Mouse (Mus musculus) neural tube, embryonic 11.5 days (tissue): ENCODE measurements around the gene Ankrd13a. TPM values are rescaled to one million over a fixed set of nuclear protein-coding genes. Genes with fewer than 3 reads are reported as not detected.

Source experiments
- ATAC-seq: fragments of 200-750 bp; cut with Nextera tagmentation; 2 replicates; pipeline ENCODE4 v1.8.0; 2017; ENCODE audit warnings: moderate number of reproducible peaks, mild to moderate bottlenecking, moderate TSS enrichment, moderate library complexity; ENCODE audit not compliant: insufficient read depth, low FRiP score, low TSS enrichment
- DNase-seq: peaks from one replicate; pipeline ENCODE4 v3.0.0-alpha.2; 2015; ENCODE audit warnings: low spot score
- H3K27ac ChIP-seq: fragments of 300-500 bp; sonication (generic); 2 replicates; pipeline ENCODE4 v1.5.1; 2014; ENCODE audit warnings: low read depth, mild to moderate bottlenecking, low read length
- H3K27me3 ChIP-seq: fragments of 300-500 bp; sonication (generic); 2 replicates; pipeline ENCODE4 v1.6.1; 2014; ENCODE audit warnings: mild to moderate bottlenecking, low read length, mixed read lengths; ENCODE audit not compliant: control insufficient read depth, insufficient read depth
- H3K36me3 ChIP-seq: fragments of 300-500 bp; sonication (generic); 2 replicates; pipeline ENCODE4 v1.6.1; 2014; ENCODE audit warnings: mild to moderate bottlenecking, low read length, moderate library complexity, mixed read lengths; ENCODE audit not compliant: control insufficient read depth, insufficient read depth
- H3K4me1 ChIP-seq: fragments of 300-500 bp; sonication (generic); 2 replicates; pipeline ENCODE4 v1.6.1; 2014; ENCODE audit warnings: low read length, mixed read lengths; ENCODE audit not compliant: control insufficient read depth, insufficient read depth
- H3K4me2 ChIP-seq: fragments of 300-500 bp; sonication (generic); 2 replicates; pipeline ENCODE4 v1.6.1; 2014; ENCODE audit warnings: low read depth, mild to moderate bottlenecking, moderate library complexity
- H3K4me3 ChIP-seq: fragments of 300-500 bp; sonication (generic); 2 replicates; pipeline ENCODE4 v1.5.1; 2014; ENCODE audit warnings: low read depth, low read length
- H3K9ac ChIP-seq: fragments of 300-500 bp; sonication (generic); 2 replicates; pipeline ENCODE4 v1.6.1; 2014; ENCODE audit warnings: mild to moderate bottlenecking, low read length
- H3K9me3 ChIP-seq: fragments of 300-500 bp; sonication (generic); 2 replicates; pipeline ENCODE4 v1.6.1; 2016; ENCODE audit warnings: low read length; ENCODE audit not compliant: control insufficient read depth
- WGBS: fragments of 180-500 bp; shearing (Covaris S2); extraction: QIAGEN DNeasy Blood & Tissue Kit; methylation state at CpG from one replicate; pipeline ENCODE4 v1.1.7; 2014; 5-methylcytosine and 5-hydroxymethylcytosine counted together
- polyA plus RNA-seq: library from polyadenylated mRNA; unstranded; fragments of >200 nt; fragmentation: Nextera tagmentation; extraction: Ambion mirVana; gene quantifications from 2 replicates; pipeline ENCODE4 v1.2.1, GENCODE M21; 2014

The Ankrd13a gene
- polyA plus RNA-seq, 1 experiment from 2014 or later = 88.6 TPM

- 84% methylated on average over 8 of the region's 8 CpGs for WGBS
- H3K4me1 ChIP-seq = peaks cover 12% of the 10 kb centered on the region
- H3K27me3 ChIP-seq = no peaks in the 10 kb centered on the region
- H3K4me2 ChIP-seq = no peak overlapping the region
- H3K27ac ChIP-seq = no peak overlapping the region
- H3K4me3 ChIP-seq = no peak overlapping the region
- DNase-seq (no peak), ATAC-seq (no peak)
- no peaks in the 10 kb centered on the region for H3K9me3 ChIP-seq
- no peak overlapping the region for H3K9ac ChIP-seq
- H3K36me3 ChIP-seq = no peaks in the 10 kb centered on the region
Observed at GRCm38 (mm10) chr5:114797253-114797652, 22.8 kb downstream of the Ankrd13a start.

GRCm38 (mm10) chr5:114799848-114800247, 25.4 kb downstream of the Ankrd13a start:
- ATAC-seq = no peak
- peaks cover 14% of the 10 kb centered on the region for H3K36me3 ChIP-seq

GRCm38 (mm10) chr5:114801049-114801448, 26.6 kb downstream of the Ankrd13a start:
- no peak for ATAC-seq
- DNase-seq = peak; percentile 42
- Histone ChIP-seq H3K27me3 (no peaks in the 10 kb centered on the region), H3K4me3 (no peak overlapping the region), H3K27ac (no peak overlapping the region), H3K36me3 (peaks cover 16% of the 10 kb centered on the region), H3K9ac (no peak overlapping the region), H3K4me2 (no peak overlapping the region), H3K4me1 (peaks cover 4% of the 10 kb centered on the region), H3K9me3 (no peaks in the 10 kb centered on the region)
- 9% methylated on average over 8 of the region's 8 CpGs for WGBS

More at GRCm38 (mm10) chr5:114799848-114800247, 25.4 kb downstream of the Ankrd13a start:
- Histone ChIP-seq H3K4me2 (no peak overlapping the region), H3K9me3 (no peaks in the 10 kb centered on the region), H3K9ac (no peak overlapping the region), H3K27me3 (no peaks in the 10 kb centered on the region), H3K27ac (no peak overlapping the region), H3K4me1 (peaks cover 10% of the 10 kb centered on the region), H3K4me3 (no peak overlapping the region)
- no peak for DNase-seq
- 90% methylated on average over 11 of the region's 11 CpGs for WGBS

GRCm38 (mm10) chr5:114801841-114802240, 27.4 kb downstream of the Ankrd13a start:
- H3K27ac ChIP-seq = no peak overlapping the region
- peaks cover 16% of the 10 kb centered on the region for H3K36me3 ChIP-seq
- WGBS = 87% methylated on average over 6 of the region's 6 CpGs

GRCm38 (mm10) chr5:114803231-114803630, 28.8 kb downstream of the Ankrd13a start:
- no peak for ATAC-seq
- 94% methylated on average over 13 of the region's 13 CpGs for WGBS
- H3K36me3 ChIP-seq = peaks cover 17% of the 10 kb centered on the region

More at GRCm38 (mm10) chr5:114801841-114802240, 27.4 kb downstream of the Ankrd13a start:
- Histone ChIP-seq H3K27me3 (no peaks in the 10 kb centered on the region), H3K4me2 (no peak overlapping the region), H3K9me3 (no peaks in the 10 kb centered on the region), H3K9ac (no peak overlapping the region), H3K4me1 (no peaks in the 10 kb centered on the region), H3K4me3 (no peak overlapping the region)
- ATAC-seq (no peak), DNase-seq (no peak)

GRCm38 (mm10) chr5:114804335-114804734, 29.9 kb downstream of the Ankrd13a start:
- Histone ChIP-seq H3K27me3 (no peaks in the 10 kb centered on the region), H3K27ac (no peak overlapping the region), H3K4me1 (no peaks in the 10 kb centered on the region), H3K9ac (no peak overlapping the region), H3K4me2 (no peak overlapping the region), H3K36me3 (peaks cover 19% of the 10 kb centered on the region), H3K9me3 (no peaks in the 10 kb centered on the region), H3K4me3 (no peak overlapping the region)
- DNase-seq = peak; percentile 7
- no peak for ATAC-seq
- WGBS = 89% methylated on average over 13 of the region's 13 CpGs

More at GRCm38 (mm10) chr5:114803231-114803630, 28.8 kb downstream of the Ankrd13a start:
- no peak overlapping the region for H3K4me3 ChIP-seq
- no peak for DNase-seq
- no peak overlapping the region for H3K4me2 ChIP-seq
- H3K27me3 ChIP-seq = no peaks in the 10 kb centered on the region
- H3K4me1 ChIP-seq = no peaks in the 10 kb centered on the region
- no peak overlapping the region for H3K27ac ChIP-seq
- no peak overlapping the region for H3K9ac ChIP-seq
- H3K9me3 ChIP-seq = no peaks in the 10 kb centered on the region

GRCm38 (mm10) chr5:114804958-114805357, 30.5 kb downstream of the Ankrd13a start:
- 46% methylated on average over 3 of the region's 3 CpGs for WGBS
- Histone ChIP-seq H3K36me3 (peaks cover 19% of the 10 kb centered on the region), H3K9me3 (no peaks in the 10 kb centered on the region), H3K4me1 (no peaks in the 10 kb centered on the region), H3K4me2 (no peak overlapping the region), H3K27me3 (no peaks in the 10 kb centered on the region), H3K27ac (no peak overlapping the region), H3K4me3 (no peak overlapping the region), H3K9ac (no peak overlapping the region)
- DNase-seq (peak; percentile 52), ATAC-seq (no peak)

GRCm38 (mm10) chr5:114805436-114806350, 31.2 kb downstream of the Ankrd13a start:
- peak; percentile 8 for DNase-seq
- WGBS = 77% methylated on average over 15 of the region's 15 CpGs
- H3K36me3 ChIP-seq = peaks cover 19% of the 10 kb centered on the region
- H3K27me3 ChIP-seq = no peaks in the 10 kb centered on the region
- no peak overlapping the region for H3K27ac ChIP-seq
- no peak overlapping the region for H3K4me2 ChIP-seq
- no peak overlapping the region for H3K9ac ChIP-seq
- no peaks in the 10 kb centered on the region for H3K9me3 ChIP-seq
- H3K4me3 ChIP-seq = no peak overlapping the region
- ATAC-seq = no peak
- no peaks in the 10 kb centered on the region for H3K4me1 ChIP-seq

- DNase-seq = no peak
- peaks cover 19% of the 10 kb centered on the region for H3K36me3 ChIP-seq
- H3K27me3 ChIP-seq = no peaks in the 10 kb centered on the region
- WGBS = 88% methylated on average over 8 of the region's 8 CpGs
- H3K9ac ChIP-seq = no peak overlapping the region
- no peak overlapping the region for H3K4me2 ChIP-seq
- H3K27ac ChIP-seq = no peak overlapping the region
- H3K4me1 ChIP-seq = no peaks in the 10 kb centered on the region
- no peaks in the 10 kb centered on the region for H3K9me3 ChIP-seq
- no peak for ATAC-seq
- H3K4me3 ChIP-seq = no peak overlapping the region
Observed at GRCm38 (mm10) chr5:114806636-114807035, 32.2 kb downstream of the Ankrd13a start.
